Mouse (Mus musculus) spleen, adult 2 months (tissue): ENCODE results near the gene Evi5l.

Experiments used
- CTCF ChIP-seq: fragments of 200-500 bp; IDR thresholded peaks from 2 replicates; pipeline ENCODE4 v1.5.1; 2011; ENCODE audit warnings: mild to moderate bottlenecking, inconsistent platforms; ENCODE audit not compliant: insufficient read depth, insufficient read length, insufficient replicate concordance; ENCODE audit errors: extremely low read depth
- POLR2A ChIP-seq: fragments of 200-500 bp; IDR thresholded peaks from 2 replicates; pipeline ENCODE4 v1.6.1; 2011; ENCODE audit warnings: low read depth, low read length, inconsistent platforms

DNA sequence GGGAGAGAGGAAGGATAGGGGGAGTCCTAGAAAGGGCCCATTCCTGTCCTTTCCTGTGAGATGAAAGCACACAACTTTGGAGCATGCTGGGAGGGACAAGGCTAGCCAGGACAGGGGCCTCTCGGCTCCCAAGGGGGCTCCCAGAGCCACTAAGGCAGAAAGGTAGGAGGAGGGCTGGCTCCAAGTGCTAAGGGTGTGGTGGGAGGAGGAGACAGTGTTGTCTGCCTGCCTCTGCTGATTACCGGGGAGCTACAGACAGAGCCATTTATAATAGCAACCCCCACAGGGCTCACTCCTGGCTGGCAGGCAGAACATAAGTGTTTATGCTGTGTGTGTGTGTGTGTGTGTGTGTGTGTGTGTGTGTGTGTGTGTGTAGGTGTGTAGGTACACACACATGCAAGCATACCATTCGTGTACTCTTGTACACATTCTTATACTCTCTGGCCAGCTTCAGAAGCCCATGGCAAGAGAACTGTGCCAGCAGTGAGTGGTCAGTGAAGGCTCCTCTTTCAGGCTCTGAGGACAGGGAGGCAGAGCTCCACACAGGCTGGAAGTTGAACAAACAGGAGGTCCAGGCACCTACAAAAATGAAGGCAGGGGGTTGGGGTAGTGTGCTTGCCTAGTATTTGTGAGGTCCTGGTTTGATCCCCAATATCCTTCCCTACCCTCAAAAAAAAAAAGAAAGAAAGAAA, 22.8 kb downstream of the Evi5l start:
- TF ChIP-seq POLR2A (no peak), CTCF (no peak)
